Mouse (Mus musculus): ENCODE measurements around the gene Rasl12. TPM values are rescaled to one million over a fixed set of nuclear protein-coding genes. Genes with fewer than 3 reads are reported as not detected.

Rasl12 gene
- polyA plus RNA-seq, 1 experiment: 6.9 TPM

DNA sequence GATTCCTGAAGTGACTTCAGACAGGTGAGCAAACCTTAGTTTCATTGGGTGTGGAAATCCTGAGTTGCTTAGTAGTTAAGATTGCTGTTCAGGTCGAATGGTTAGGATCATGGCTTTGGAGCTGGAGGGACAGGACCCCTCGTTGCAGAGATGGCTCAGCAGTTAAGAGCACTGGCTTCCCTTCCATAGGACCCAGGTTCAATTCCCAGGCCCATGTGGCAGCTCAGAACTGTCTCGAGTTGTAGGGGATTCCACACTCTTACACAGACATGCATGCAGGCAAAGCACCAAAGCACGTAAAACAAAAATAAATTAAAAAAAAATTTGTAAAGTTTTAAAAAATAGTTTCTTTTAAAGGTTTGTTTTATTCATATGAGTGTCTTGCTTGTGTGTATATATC, 36.9 kb downstream of the Rasl12 start:
- no peak for DNase-seq (ENCODE audit: extremely low spot score in 1 of 2, low spot score in 1 of 2)

DNA sequence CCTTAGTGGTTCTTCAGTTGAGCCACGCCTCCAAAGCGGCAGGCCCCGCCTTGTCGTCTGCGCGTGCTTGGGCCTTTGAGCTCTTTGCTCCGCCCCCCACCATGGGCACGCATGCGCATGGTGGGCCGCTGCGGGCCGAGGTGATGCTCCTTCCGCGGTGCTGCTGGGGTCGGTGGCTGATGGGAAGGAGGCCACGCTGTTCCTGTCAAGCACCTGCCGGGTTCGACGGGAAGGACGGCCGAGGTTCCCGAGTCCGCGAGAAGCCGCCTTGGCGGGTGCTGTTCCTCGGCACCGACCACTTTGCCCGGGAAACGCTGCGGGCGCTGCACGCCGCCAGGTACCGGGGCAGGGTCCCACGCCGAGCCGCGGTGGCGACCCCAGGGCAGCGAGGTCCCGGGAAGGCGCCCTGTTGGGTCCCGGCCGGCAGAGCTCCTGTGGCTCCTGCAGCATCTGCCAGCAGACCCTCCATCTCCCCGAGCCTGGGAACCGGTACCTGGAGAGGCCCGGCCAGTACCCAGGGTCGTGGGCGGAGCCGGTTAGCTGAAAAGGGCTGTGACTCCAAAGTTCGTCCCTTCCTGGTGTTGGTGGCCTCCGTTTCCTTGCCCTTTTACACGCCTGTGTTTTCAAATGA, 37.5 kb downstream of the Rasl12 start, which contains the start of gene Mtfmt:
Gene Mtfmt, plus strand, starts transcription at position 112 of the 631 bp plus-strand sequence.
- DNase-seq (ENCODE audit: extremely low spot score in 1 of 2, low spot score in 1 of 2): peak; percentile 75 to 92

DNA sequence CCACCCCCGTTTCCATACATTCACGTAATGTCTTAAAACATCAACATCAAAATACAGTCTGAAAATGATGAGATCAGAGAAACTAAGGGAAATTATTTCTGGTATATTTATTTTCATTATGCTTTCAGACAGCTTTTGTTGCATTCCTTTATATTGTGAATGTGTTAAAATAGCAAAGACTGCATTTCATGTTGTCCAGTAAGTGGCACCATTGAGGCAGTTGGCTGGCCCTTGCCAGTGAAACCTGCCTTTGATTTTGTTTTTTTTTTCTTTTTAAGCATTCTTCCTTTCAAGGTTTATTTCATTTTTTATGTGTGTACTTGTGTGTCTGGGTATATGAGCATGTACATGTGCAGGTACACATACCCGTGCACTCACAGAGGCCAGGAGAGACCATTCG, 46.4 kb downstream of the Rasl12 start:
- DNase-seq (ENCODE audit: extremely low spot score in 1 of 2, low spot score in 1 of 2): no peak

DNA sequence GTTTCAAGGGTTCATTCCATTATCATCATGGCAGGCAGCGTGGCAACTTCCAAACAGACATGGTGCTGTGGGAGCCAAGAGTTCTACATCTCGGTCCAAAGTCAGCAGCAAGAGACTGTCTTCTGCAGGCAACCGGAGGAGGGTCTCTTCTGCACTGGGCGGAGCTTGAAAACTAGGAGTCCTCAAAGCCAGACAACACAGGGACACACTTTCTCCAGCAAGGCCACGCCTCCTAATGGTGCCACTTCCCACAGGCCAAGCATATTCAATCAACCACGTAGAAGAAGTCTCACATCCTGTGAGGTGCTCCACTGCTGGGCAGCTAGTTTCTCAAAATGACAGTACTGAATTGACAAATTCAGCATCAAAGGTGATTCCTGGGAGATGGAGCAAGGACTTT, 49.6 kb downstream of the Rasl12 start:
- no peak for DNase-seq (ENCODE audit: extremely low spot score in 1 of 2, low spot score in 1 of 2)

DNA sequence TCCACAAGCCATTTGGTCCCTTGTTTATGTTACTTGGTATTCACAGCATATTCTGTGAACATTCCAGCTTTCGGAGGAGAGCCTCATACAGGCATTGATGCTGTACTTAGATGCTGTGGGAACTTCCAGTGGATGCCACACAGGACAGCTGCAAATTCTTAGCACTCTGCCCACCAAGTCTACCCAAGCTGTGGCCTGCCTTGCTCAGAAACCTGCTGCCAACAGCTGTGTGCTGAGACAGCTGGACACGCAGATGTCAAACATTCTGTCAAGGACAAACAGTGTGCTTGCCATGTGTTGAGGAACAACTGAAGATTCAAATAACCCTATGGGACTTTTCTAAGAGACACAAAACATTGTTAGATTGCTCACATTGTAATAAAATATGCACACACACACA, 60.7 kb downstream of the Rasl12 start:
- no peak for DNase-seq (ENCODE audit: extremely low spot score in 1 of 2, low spot score in 1 of 2)

DNA sequence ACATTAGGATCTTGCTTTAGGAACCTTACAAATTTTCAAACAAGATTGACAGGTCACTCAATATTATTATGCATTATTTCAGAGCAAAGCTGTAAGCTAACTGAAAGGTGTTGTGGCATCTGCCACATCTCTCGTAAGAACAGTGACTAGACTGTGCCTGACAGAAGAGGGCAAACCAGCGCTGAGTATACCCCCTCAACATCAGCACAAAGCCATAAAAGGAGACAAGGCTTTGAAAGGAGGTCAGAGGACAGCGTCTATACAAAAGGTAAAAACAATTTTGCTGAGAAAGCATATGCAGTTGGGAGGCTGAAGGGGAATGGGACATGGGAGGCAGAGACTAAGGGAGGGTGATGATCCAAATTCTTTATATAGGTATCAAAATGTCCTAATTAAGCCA, 61.9 kb downstream of the Rasl12 start:
- DNase-seq (ENCODE audit: extremely low spot score in 1 of 2, low spot score in 1 of 2): peak in 1 of 2 experiments; percentile 15

DNA sequence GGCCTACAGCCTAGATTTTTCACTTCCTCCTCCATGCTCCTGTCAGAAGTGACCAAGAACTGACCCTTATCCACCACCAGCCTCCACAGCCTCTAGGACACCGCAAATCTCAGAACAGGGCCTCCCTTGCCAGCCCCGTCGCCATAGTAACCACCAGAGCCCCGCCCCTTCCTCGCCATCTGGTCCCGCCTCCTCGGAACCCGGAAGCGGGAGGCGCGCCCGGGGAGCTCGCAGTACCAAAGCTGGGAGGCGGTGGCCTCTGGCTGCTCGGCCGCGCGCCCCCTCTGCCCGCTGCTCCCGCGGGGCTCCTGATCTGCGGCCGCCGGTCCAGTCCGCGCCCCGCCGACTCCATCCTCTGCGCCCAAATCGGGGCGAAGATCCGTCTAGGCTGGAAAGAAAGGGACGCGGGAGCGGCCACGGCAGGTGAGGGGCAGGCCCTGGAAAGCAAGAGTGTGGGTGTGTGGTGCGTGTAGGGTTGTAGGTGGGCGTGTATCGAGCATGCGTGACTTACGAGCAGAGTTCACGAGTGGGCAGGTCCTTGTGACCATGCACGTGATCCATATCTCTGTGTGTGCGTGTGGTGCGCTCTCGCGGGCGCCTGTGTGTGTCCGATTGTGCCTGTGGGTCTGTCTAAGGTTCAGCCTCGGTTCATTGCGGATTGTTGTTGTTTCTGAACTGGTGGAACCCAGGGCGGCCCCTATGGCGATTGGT, 62.6 kb downstream of the Rasl12 start, which contains the start of gene Spg21:
Gene Spg21, plus strand, starts transcription at position 216 of the 711 bp plus-strand sequence.
- peak; percentile 85 to 96 for DNase-seq (ENCODE audit: extremely low spot score in 1 of 2, low spot score in 1 of 2)

DNA sequence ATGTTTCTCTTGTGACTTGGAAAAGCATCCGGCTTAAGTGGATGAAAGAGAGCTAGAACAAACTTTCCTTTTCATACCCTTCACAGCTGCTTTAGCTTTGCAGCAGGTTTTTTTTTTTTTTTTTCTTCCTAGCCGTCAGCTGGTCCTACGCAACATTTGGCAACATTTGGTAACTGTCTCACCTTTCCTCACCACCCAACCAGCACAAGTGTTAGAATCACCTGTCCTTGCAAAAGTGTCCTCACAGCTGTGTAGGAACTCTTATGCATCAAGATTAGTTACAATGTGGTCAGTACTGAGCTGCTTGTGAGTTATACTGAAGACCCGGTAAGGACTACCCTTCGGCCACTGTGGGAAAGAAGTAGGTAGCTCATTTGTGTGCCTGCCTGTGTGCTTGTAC, 64.2 kb downstream of the Rasl12 start:
- no peak for DNase-seq (ENCODE audit: extremely low spot score in 1 of 2, low spot score in 1 of 2)

DNA sequence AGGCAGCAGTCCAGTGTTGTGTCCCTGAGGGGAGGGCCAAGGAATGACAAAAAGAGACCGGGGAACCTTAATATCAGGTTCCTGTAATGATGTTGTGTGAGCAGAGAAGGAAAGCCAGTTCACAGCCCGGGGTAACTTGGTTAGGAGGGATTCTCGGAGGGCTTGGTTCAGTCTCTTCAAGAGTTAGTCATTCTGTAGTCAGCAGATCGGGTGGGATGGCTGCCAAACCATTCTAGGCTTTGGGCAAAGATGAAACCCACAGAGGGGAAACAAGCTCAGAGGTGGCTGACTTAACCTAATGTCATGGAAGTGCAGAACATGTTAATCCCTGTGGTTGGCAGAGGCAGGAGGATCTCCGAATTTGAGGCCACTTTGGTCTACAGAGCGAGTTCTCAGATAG, 65.9 kb downstream of the Rasl12 start:
- DNase-seq (ENCODE audit: extremely low spot score in 1 of 2, low spot score in 1 of 2): peak in 1 of 2 experiments; percentile 31

Other genes with a start within 250 kb of the Rasl12 start
- gene Parp16, start 203.2 kb upstream of the Rasl12 start, polyA plus RNA-seq (2012; rRNA removed): 3.9 TPM in 2 replicates
- gene Cilp, start 133.3 kb upstream of the Rasl12 start, polyA plus RNA-seq (2012; rRNA removed): 0.08 TPM in 2 replicates
- 19.1 and 22.2 TPM in 2 replicates for gene Clpx, start 104.2 kb upstream of the Rasl12 start, polyA plus RNA-seq (2012; rRNA removed)
- gene Pdcd7, start 52.4 kb upstream of the Rasl12 start, polyA plus RNA-seq (2012; rRNA removed): 16.8 and 16.9 TPM in 2 replicates
- 4.6 and 4.9 TPM in 2 replicates for gene Ubap1l, start 37.5 kb upstream of the Rasl12 start, polyA plus RNA-seq (2012; rRNA removed)
- 0.17 and 0.34 TPM in 2 replicates for gene Kbtbd13, start 6.9 kb upstream of the Rasl12 start, polyA plus RNA-seq (2012; rRNA removed)
- gene Slc51b, start 24.4 kb downstream of the Rasl12 start, polyA plus RNA-seq (2012; rRNA removed): not detected in 2 replicates
- gene Mtfmt, start 37.3 kb downstream of the Rasl12 start, polyA plus RNA-seq (2012; rRNA removed): 19.7 and 20.1 TPM in 2 replicates
- 26.9 and 28.9 TPM in 2 replicates for gene Spg21, start 62.4 kb downstream of the Rasl12 start, polyA plus RNA-seq (2012; rRNA removed)
- 2.3 and 2.4 TPM in 2 replicates for gene Ankdd1a, start 121.7 kb downstream of the Rasl12 start, polyA plus RNA-seq (2012; rRNA removed)
- 17.0 and 17.9 TPM in 2 replicates for gene Plekho2, start 181.5 kb downstream of the Rasl12 start, polyA plus RNA-seq (2012; rRNA removed)
- gene Pif1, start 188.7 kb downstream of the Rasl12 start, polyA plus RNA-seq (2012; rRNA removed): 0.24 and 0.36 TPM in 2 replicates
- gene Rbpms2, start 231.1 kb downstream of the Rasl12 start, polyA plus RNA-seq (2012; rRNA removed): 7.5 and 8.3 TPM in 2 replicates

Measured in frontal cortex, adult 2 months (tissue).